Mouse (Mus musculus) liver, embryonic 14.5 days (tissue): ENCODE results near the gene Kif13a. TPM values are rescaled to one million over a fixed set of nuclear protein-coding genes. Genes with fewer than 3 reads are reported as not detected.

Source experiments
- ATAC-seq: fragments of 200-750 bp; cut with Nextera tagmentation; 2 replicates; pipeline ENCODE4 v1.8.0; 2017; ENCODE audit warnings: moderate number of reproducible peaks, mild to moderate bottlenecking, moderate library complexity; ENCODE audit not compliant: insufficient read depth
- DNase-seq, 3 experiments: peaks; one replicate each; pipeline ENCODE4 v3.0.0-alpha.2; 2012 to 2013; ENCODE audit warnings: low read depth in 3 of 3, low spot score in 3 of 3
- H3K27ac ChIP-seq: fragments of 300-500 bp; sonication (generic); 2 replicates; pipeline ENCODE4 v1.5.1; 2014; ENCODE audit warnings: moderate library complexity, mild to moderate bottlenecking, control low read depth, inconsistent platforms
- H3K27me3 ChIP-seq: fragments of 300-500 bp; sonication (generic); 2 replicates; pipeline ENCODE4 v1.6.1; 2014; ENCODE audit warnings: mild to moderate bottlenecking, low read length, moderate library complexity; ENCODE audit not compliant: control insufficient read depth, insufficient read depth
- H3K36me3 ChIP-seq: fragments of 300-500 bp; sonication (generic); replicated peaks from 2 replicates; pipeline ENCODE4 v1.6.1; 2014; ENCODE audit warnings: low read depth; ENCODE audit not compliant: control insufficient read depth, insufficient read depth
- H3K4me1 ChIP-seq, 2 experiments: fragments of 200-500 bp in 1 of 2; fragments of 300-500 bp in 1 of 2; sonication (generic) in 1 of 2; replicated peaks; 2 replicates each; pipeline ENCODE4 v1.6.1; 2012 to 2014; ENCODE audit warnings: antibody characterized with exemption in 1 of 2, inconsistent platforms in 1 of 2, low read length in 1 of 2; ENCODE audit not compliant: control insufficient read depth in 2 of 2, insufficient read depth in 2 of 2
- H3K4me2 ChIP-seq: fragments of 300-500 bp; sonication (generic); 2 replicates; pipeline ENCODE4 v1.6.1; 2014; ENCODE audit warnings: low read depth, mild to moderate bottlenecking, control low read depth, moderate library complexity
- H3K4me3 ChIP-seq, 2 experiments: fragments of 200-500 bp in 1 of 2; fragments of 300-500 bp in 1 of 2; sonication (generic) in 1 of 2; 2 replicates each; pipeline ENCODE4 v1.5.1; 2012 to 2014; ENCODE audit warnings: low read depth in 2 of 2, low read length in 2 of 2, mild to moderate bottlenecking in 2 of 2, control low read depth in 1 of 2, inconsistent platforms in 1 of 2, moderate library complexity in 1 of 2; ENCODE audit not compliant: insufficient read depth in 1 of 2
- H3K9ac ChIP-seq: fragments of 300-500 bp; sonication (generic); replicated peaks from 2 replicates; pipeline ENCODE4 v1.6.1; 2014; ENCODE audit warnings: mild to moderate bottlenecking, control low read depth, moderate library complexity
- H3K9me3 ChIP-seq: fragments of 300-500 bp; sonication (generic); 2 replicates; pipeline ENCODE4 v1.6.1; 2016; ENCODE audit warnings: low read length, mixed read lengths; ENCODE audit not compliant: control insufficient read depth
- CTCF ChIP-seq: IDR thresholded peaks from 2 replicates; pipeline ENCODE4 v1.5.1; 2016; ENCODE audit warnings: antibody characterized with exemption, low read depth, control low read depth
- EP300 ChIP-seq: IDR thresholded peaks from 2 replicates; pipeline ENCODE4 v1.6.1; 2016; ENCODE audit warnings: antibody characterized with exemption, low read depth
- WGBS: fragments of 180-500 bp; shearing (Covaris S2); extraction: QIAGEN DNeasy Blood & Tissue Kit; methylation state at CpG from one replicate; pipeline ENCODE4 v1.1.7; 2014; ENCODE audit not compliant: insufficient replicate concordance; 5-methylcytosine and 5-hydroxymethylcytosine counted together
- polyA plus RNA-seq, 2 experiments: library from polyadenylated mRNA; depleted of rRNA in 1 of 2; stranded (reverse) in 1 of 2; unstranded in 1 of 2; fragments of >200 nt; fragmentation: Nextera tagmentation in 1 of 2; extraction: Ambion mirVana in 1 of 2; gene quantifications; 2 replicates each; pipeline versions ENCODE4 v1.2.1 to v1.2.3; 2012 to 2014

Kif13a gene
- polyA plus RNA-seq, 2 experiments: 2.1 to 3.1 TPM

- ATAC-seq: no peak
- Histone ChIP-seq H3K4me2 (no peak overlapping the region), H3K9ac (no peak overlapping the region), H3K27ac (no peak overlapping the region), H3K4me3 (no peak overlapping the region), H3K27me3 (no peaks in the 10 kb centered on the region), H3K4me1 (peaks cover 5 to 15% of the 10 kb centered on the region in 2 experiments), H3K36me3 (no peaks in the 10 kb centered on the region), H3K9me3 (no peaks in the 10 kb centered on the region)
- WGBS: 25% methylated on average over 2 of the region's 2 CpGs
- TF ChIP-seq CTCF: no peak
- no peak for TF ChIP-seq EP300
- no peak for DNase-seq
Observed at GRCm38 (mm10) chr13:46859173-46859572, 70.5 kb downstream of the Kif13a start.

- Histone ChIP-seq H3K4me1 (peaks cover 5 to 15% of the 10 kb centered on the region in 2 experiments), H3K27me3 (no peaks in the 10 kb centered on the region), H3K36me3 (no peaks in the 10 kb centered on the region), H3K9me3 (no peaks in the 10 kb centered on the region), H3K4me3 (no peak overlapping the region), H3K4me2 (no peak overlapping the region), H3K27ac (no peak overlapping the region), H3K9ac (no peak overlapping the region)
- TF ChIP-seq EP300: no peak
- no peak for TF ChIP-seq CTCF
- ATAC-seq (no peak), DNase-seq (no peak)
- WGBS: 65% methylated on average over 8 of the region's 8 CpGs
Observed at GRCm38 (mm10) chr13:46858835-46859152, 70.9 kb downstream of the Kif13a start.

DNA sequence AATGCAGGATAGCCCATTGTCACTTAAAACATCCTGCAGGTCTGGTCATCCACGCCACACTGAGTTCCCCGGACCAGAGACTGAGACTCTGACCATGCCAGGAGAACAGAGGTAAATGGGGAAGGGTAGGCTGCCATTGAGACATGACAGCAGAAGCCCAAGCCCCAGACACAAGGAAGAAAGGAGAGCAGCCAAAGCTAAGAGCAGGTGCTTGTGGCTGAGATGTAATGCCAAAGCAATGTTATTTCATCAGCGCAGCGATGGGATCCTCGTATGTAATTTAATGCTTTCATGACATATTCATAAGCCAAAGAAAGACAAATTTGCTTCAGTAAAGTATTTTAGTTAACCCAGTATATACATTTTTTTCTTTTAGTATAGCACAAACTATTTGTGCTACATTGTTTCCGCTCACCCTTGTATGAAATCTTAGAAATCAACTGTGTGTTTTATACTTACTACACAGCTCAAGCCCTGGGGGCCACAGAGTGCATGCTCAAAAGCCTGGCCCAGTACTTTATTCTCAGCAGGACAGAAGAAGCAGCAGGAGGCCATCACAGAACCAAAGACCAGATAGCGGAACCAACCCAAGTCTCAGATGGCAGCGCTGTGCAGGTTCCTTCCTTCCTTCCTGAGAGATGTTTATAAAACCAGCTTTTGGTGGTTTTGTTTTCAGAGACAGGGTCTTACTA lies 71.4 kb downstream of the Kif13a start:
- Histone ChIP-seq H3K9ac (no peak overlapping the region), H3K4me1 (peaks cover 5 to 13% of the 10 kb centered on the region in 2 experiments), H3K9me3 (no peaks in the 10 kb centered on the region), H3K36me3 (no peaks in the 10 kb centered on the region), H3K4me2 (no peak overlapping the region), H3K27me3 (no peaks in the 10 kb centered on the region), H3K27ac (no peak overlapping the region), H3K4me3 (no peak overlapping the region)
- no peak for TF ChIP-seq EP300
- TF ChIP-seq CTCF: no peak
- DNase-seq (no peak), ATAC-seq (no peak)
- 71% methylated on average over 8 of the region's 8 CpGs for WGBS

GRCm38 (mm10) chr13:46854456-46854855 lies 75.2 kb downstream of the Kif13a start:
- TF ChIP-seq EP300 (no peak), CTCF (no peak)
- Histone ChIP-seq H3K4me3 (no peak overlapping the region), H3K27ac (no peak overlapping the region), H3K9me3 (no peaks in the 10 kb centered on the region), H3K36me3 (no peaks in the 10 kb centered on the region), H3K27me3 (no peaks in the 10 kb centered on the region), H3K4me1 (peaks cover 2 to 9% of the 10 kb centered on the region in 2 experiments), H3K4me2 (no peak overlapping the region), H3K9ac (no peak overlapping the region)
- ATAC-seq (no peak), DNase-seq (no peak)
- 64% methylated on average over 5 of the region's 5 CpGs for WGBS

- DNase-seq (no peak), ATAC-seq (no peak)
- H3K27ac ChIP-seq: no peak overlapping the region
- TF ChIP-seq CTCF: peak; percentile 54
- no peak for TF ChIP-seq EP300
- H3K4me2 ChIP-seq: no peak overlapping the region
- H3K4me3 ChIP-seq: no peak overlapping the region
- H3K27me3 ChIP-seq: no peaks in the 10 kb centered on the region
- no peaks in the 10 kb centered on the region for H3K36me3 ChIP-seq
- H3K9ac ChIP-seq: no peak overlapping the region
- no peaks in the 10 kb centered on the region for H3K9me3 ChIP-seq
- 78% methylated on average over 4 of the region's 4 CpGs for whole genome bisulfite sequencing
- H3K4me1 ChIP-seq: peaks cover 0 to 5% of the 10 kb centered on the region in 2 experiments; a peak in 2 of 4 replicates
Observed at GRCm38 (mm10) chr13:46852470-46852869, 77.2 kb downstream of the Kif13a start.
